Mouse (Mus musculus): Measurements from ENCODE around the gene Sdr39u1. TPM values are rescaled to one million over a fixed set of nuclear protein-coding genes. Genes with fewer than 3 reads are reported as not detected.

Gene Sdr39u1
- polyA plus RNA-seq, 1 experiment from 2014 or later: 163 TPM

DNA sequence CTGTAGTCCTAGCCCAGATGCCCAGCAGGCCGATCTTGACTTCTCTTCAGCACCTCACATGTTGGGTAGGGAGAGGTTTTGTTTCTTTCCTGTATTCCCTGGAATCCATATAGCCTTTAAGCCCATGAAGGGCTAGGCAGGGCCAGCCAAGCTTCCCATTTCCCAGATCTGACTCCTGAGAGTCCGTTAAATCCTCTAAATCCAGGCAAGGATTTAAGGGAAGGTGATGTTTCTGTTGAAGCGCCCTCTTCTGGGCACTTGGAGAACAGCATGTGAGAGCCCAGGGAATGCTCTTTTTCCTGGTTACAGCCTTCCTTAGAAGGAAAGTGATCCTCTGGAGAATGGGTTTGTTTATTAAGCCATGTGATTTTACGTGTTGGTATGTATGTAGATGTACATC is 33.1 kb downstream of the Sdr39u1 start:
- no peak for ATAC-seq (ENCODE audit: low read depth)
- H3K9ac ChIP-seq (replicated peaks; ENCODE audit: low read depth, low read length): no peak overlapping the region
- peaks cover 41% of the 10 kb centered on the region for H3K36me3 ChIP-seq (ENCODE audit: control insufficient read depth, insufficient read depth, low read length)
- WGBS: 45% methylated on average over 4 of the region's 4 CpGs
- H3K4me1 ChIP-seq (ENCODE audit: control insufficient read depth, insufficient read depth, low read length): peaks cover 5% of the 10 kb centered on the region; the same call in 1 of the 2 replicates
- H3K4me3 ChIP-seq (ENCODE audit: low read depth, low read length): no peak overlapping the region
- H3K9me3 ChIP-seq (ENCODE audit: control insufficient read depth, low read length): no peaks in the 10 kb centered on the region
- H3K27ac ChIP-seq (ENCODE audit: low read depth, low read length): no peak overlapping the region
- H3K4me2 ChIP-seq (ENCODE audit: low read depth, low read length): no peak overlapping the region
- H3K27me3 ChIP-seq (ENCODE audit: control insufficient read depth, insufficient read depth, low read length): no peaks in the 10 kb centered on the region

GRCm38 (mm10) chr14:55863773-55864172 is 36.3 kb downstream of the Sdr39u1 start:
- H3K9me3 ChIP-seq (ENCODE audit: control insufficient read depth, low read length): no peaks in the 10 kb centered on the region
- peaks cover 5% of the 10 kb centered on the region; the same call in 1 of the 2 replicates for H3K4me1 ChIP-seq (ENCODE audit: control insufficient read depth, insufficient read depth, low read length)
- no peaks in the 10 kb centered on the region for H3K27me3 ChIP-seq (ENCODE audit: control insufficient read depth, insufficient read depth, low read length)
- WGBS: 31% methylated on average over 7 of the region's 7 CpGs
- peak; percentile 65 for ATAC-seq (ENCODE audit: low read depth)
- H3K9ac ChIP-seq (replicated peaks; ENCODE audit: low read depth, low read length): no peak overlapping the region
- peaks cover 26% of the 10 kb centered on the region for H3K36me3 ChIP-seq (ENCODE audit: control insufficient read depth, insufficient read depth, low read length)
- H3K27ac ChIP-seq (ENCODE audit: low read depth, low read length): no peak overlapping the region
- H3K4me3 ChIP-seq (ENCODE audit: low read depth, low read length): no peak overlapping the region
- H3K4me2 ChIP-seq (ENCODE audit: low read depth, low read length): no peak overlapping the region

GRCm38 (mm10) chr14:55862970-55863369 is 37.1 kb downstream of the Sdr39u1 start:
- H3K27me3 ChIP-seq (ENCODE audit: control insufficient read depth, insufficient read depth, low read length): no peaks in the 10 kb centered on the region
- H3K4me1 ChIP-seq (ENCODE audit: control insufficient read depth, insufficient read depth, low read length): peaks cover 8% of the 10 kb centered on the region
- 96% methylated on average over 10 of the region's 10 CpGs for WGBS
- no peak for ATAC-seq (ENCODE audit: low read depth)
- H3K4me2 ChIP-seq (ENCODE audit: low read depth, low read length): no peak overlapping the region
- no peak overlapping the region for H3K27ac ChIP-seq (ENCODE audit: low read depth, low read length)
- H3K4me3 ChIP-seq (ENCODE audit: low read depth, low read length): no peak overlapping the region
- no peaks in the 10 kb centered on the region for H3K9me3 ChIP-seq (ENCODE audit: control insufficient read depth, low read length)
- peaks cover 18% of the 10 kb centered on the region; the same call in 1 of the 2 replicates for H3K36me3 ChIP-seq (ENCODE audit: control insufficient read depth, insufficient read depth, low read length)
- H3K9ac ChIP-seq (replicated peaks; ENCODE audit: low read depth, low read length): no peak overlapping the region

DNA sequence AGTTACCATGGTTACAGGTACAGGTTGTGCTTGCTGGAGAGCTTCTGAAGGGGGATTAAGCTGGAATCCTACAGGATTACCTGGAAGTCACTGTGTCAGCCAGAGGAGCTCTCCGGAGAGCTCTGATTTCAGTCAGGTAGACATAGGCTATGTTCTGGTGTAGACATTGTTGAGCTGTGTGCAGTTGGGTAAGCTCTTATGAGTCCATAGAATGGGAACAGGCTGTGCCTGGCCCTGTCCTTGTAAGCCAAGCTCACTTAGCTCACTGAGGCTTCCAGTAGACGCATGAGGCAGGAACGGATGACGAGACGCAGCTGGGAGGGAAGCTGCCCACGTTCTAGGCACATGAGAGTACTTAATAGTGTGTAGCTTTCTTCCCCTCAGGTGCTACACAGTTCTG is 37.9 kb downstream of the Sdr39u1 start:
- Histone ChIP-seq H3K4me1 (ENCODE audit: control insufficient read depth, insufficient read depth, low read length) (peaks cover 9% of the 10 kb centered on the region), H3K4me2 (ENCODE audit: low read depth, low read length) (no peak overlapping the region), H3K9me3 (ENCODE audit: control insufficient read depth, low read length) (no peaks in the 10 kb centered on the region), H3K36me3 (ENCODE audit: control insufficient read depth, insufficient read depth, low read length) (peaks cover 17% of the 10 kb centered on the region; the same call in 1 of the 2 replicates), H3K27me3 (ENCODE audit: control insufficient read depth, insufficient read depth, low read length) (no peaks in the 10 kb centered on the region), H3K27ac (ENCODE audit: low read depth, low read length) (no peak overlapping the region), H3K4me3 (ENCODE audit: low read depth, low read length) (no peak overlapping the region), H3K9ac (replicated peaks; ENCODE audit: low read depth, low read length) (no peak overlapping the region)
- 90% methylated on average over 6 of the region's 6 CpGs for WGBS
- no peak for ATAC-seq (ENCODE audit: low read depth)

DNA sequence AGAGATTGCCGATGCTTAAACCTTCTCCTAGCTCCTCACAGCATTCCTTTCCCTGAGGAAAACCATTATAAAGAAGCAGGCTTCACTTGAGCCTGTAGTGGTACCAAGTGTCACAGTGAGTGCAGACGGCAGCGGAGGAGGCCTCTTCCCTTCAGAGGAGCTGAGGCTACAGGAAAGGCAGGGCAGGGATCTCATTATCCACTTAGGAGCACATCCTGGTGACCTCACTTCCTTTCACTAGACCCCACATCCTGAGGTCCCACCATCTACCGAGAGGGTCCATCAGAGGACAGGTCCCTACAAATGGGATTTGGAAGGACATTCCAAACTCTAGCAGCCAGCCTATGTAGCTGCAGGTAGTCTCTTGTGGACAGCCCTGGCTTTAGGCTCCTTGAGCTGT is 42.5 kb downstream of the Sdr39u1 start:
- H3K4me2 ChIP-seq (ENCODE audit: low read depth, low read length): peak overlapping the region; percentile 23; the same call in 1 of the 2 replicates
- H3K36me3 ChIP-seq (ENCODE audit: control insufficient read depth, insufficient read depth, low read length): no peaks in the 10 kb centered on the region
- no peak overlapping the region; the same call in 1 of the 2 replicates for H3K4me3 ChIP-seq (ENCODE audit: low read depth, low read length)
- WGBS: 71% methylated on average over 4 of the region's 4 CpGs
- H3K27ac ChIP-seq (ENCODE audit: low read depth, low read length): no peak overlapping the region
- H3K27me3 ChIP-seq (ENCODE audit: control insufficient read depth, insufficient read depth, low read length): no peaks in the 10 kb centered on the region
- peaks cover 25% of the 10 kb centered on the region for H3K4me1 ChIP-seq (ENCODE audit: control insufficient read depth, insufficient read depth, low read length)
- no peak for ATAC-seq (ENCODE audit: low read depth)
- H3K9ac ChIP-seq (replicated peaks; ENCODE audit: low read depth, low read length): no peak overlapping the region
- no peaks in the 10 kb centered on the region for H3K9me3 ChIP-seq (ENCODE audit: control insufficient read depth, low read length)

GRCm38 (mm10) chr14:55855101-55855561 is 45.0 kb downstream of the Sdr39u1 start:
- WGBS: 3% methylated on average over 4 of the region's 4 CpGs
- peaks cover 25% of the 10 kb centered on the region for H3K4me1 ChIP-seq (ENCODE audit: control insufficient read depth, insufficient read depth, low read length)
- peak; percentile 18; the same call in 1 of the 2 replicates for ATAC-seq (ENCODE audit: low read depth)

DNA sequence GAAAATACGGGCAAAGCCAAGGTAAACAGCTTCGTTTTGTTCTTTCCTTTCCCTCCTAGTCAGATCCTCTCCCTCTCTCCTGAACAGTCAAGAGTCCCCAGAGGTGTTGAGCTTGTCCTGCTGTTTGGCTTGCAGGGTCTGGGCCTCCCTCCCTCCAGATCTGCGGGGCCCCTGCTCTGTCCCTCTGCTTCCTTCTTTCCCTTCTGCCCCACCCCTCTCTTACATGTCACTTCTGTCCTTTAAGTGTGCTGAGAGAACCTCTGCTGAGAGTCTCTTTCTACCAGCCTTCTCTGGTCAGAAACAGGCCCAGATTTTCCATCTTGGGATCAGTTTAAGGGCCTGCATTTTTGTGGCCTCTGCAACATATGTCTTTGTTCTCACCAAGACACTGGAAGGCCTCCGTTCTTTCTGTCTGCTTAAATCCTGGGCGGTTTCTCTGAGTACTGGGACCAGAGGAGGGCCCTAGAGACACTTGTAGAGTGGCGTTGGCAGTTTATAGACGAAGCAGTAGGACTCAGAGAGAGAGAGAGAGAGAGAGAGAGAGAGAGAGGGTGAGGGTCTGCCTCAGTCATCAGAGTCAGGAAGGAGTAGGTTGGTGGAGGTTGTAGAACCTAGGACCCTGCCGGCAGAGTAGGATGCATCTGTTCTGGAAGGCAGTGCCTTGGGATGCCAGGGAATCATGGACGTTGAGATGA is 45.5 kb downstream of the Sdr39u1 start:
- H3K9me3 ChIP-seq (ENCODE audit: control insufficient read depth, low read length): no peaks in the 10 kb centered on the region
- H3K4me1 ChIP-seq (ENCODE audit: control insufficient read depth, insufficient read depth, low read length): peaks cover 25% of the 10 kb centered on the region

More at GRCm38 (mm10) chr14:55855101-55855561, 45.0 kb downstream of the Sdr39u1 start:
- peak overlapping the region; percentile 61 for H3K9ac ChIP-seq (replicated peaks; ENCODE audit: low read depth, low read length)
- H3K9me3 ChIP-seq (ENCODE audit: control insufficient read depth, low read length): no peaks in the 10 kb centered on the region
- H3K4me3 ChIP-seq (ENCODE audit: low read depth, low read length): peak overlapping the region; percentile 57
- peak overlapping the region; percentile 78 for H3K27ac ChIP-seq (ENCODE audit: low read depth, low read length)
- no peaks in the 10 kb centered on the region for H3K27me3 ChIP-seq (ENCODE audit: control insufficient read depth, insufficient read depth, low read length)
- H3K4me2 ChIP-seq (ENCODE audit: low read depth, low read length): peak overlapping the region; percentile 89
- no peaks in the 10 kb centered on the region for H3K36me3 ChIP-seq (ENCODE audit: control insufficient read depth, insufficient read depth, low read length)

GRCm38 (mm10) chr14:55853621-55854285 is 46.3 kb downstream of the Sdr39u1 start, which contains the start of gene Nynrin:
Gene Nynrin, plus strand, starts transcription at chr14:55854010.
- H3K4me1 ChIP-seq (ENCODE audit: control insufficient read depth, insufficient read depth, low read length): peaks cover 25% of the 10 kb centered on the region
- under 1% methylated on average over 32 of the region's 33 CpGs for WGBS

More for the DNA sequence above, 45.5 kb downstream of the Sdr39u1 start:
- Histone ChIP-seq H3K36me3 (ENCODE audit: control insufficient read depth, insufficient read depth, low read length) (no peaks in the 10 kb centered on the region), H3K4me3 (ENCODE audit: low read depth, low read length) (peak overlapping the region; percentile 57), H3K27ac (ENCODE audit: low read depth, low read length) (peak overlapping the region; percentile 78), H3K27me3 (ENCODE audit: control insufficient read depth, insufficient read depth, low read length) (no peaks in the 10 kb centered on the region), H3K9ac (replicated peaks; ENCODE audit: low read depth, low read length) (peak overlapping the region; percentile 61), H3K4me2 (ENCODE audit: low read depth, low read length) (peak overlapping the region; percentile 89)
- WGBS: 2% methylated on average over 9 of the region's 9 CpGs
- ATAC-seq (ENCODE audit: low read depth): peak; percentile 32; the same call in 1 of the 2 replicates

More at GRCm38 (mm10) chr14:55853621-55854285, 46.3 kb downstream of the Sdr39u1 start, which contains the start of gene Nynrin:
- peak within 1 kb of the TSS; percentile 78 for H3K27ac ChIP-seq (ENCODE audit: low read depth, low read length)
- H3K9me3 ChIP-seq (ENCODE audit: control insufficient read depth, low read length): no peaks in the 10 kb centered on the region
- H3K4me2 ChIP-seq (ENCODE audit: low read depth, low read length): peak within 1 kb of the TSS; percentile 89
- H3K4me3 ChIP-seq (ENCODE audit: low read depth, low read length): peak within 1 kb of the TSS; percentile 57
- no peaks in the 10 kb centered on the region for H3K36me3 ChIP-seq (ENCODE audit: control insufficient read depth, insufficient read depth, low read length)
- no peaks in the 10 kb centered on the region for H3K27me3 ChIP-seq (ENCODE audit: control insufficient read depth, insufficient read depth, low read length)
- peak; percentile 86 for ATAC-seq (ENCODE audit: low read depth)
- H3K9ac ChIP-seq (replicated peaks; ENCODE audit: low read depth, low read length): peak within 1 kb of the TSS; percentile 61

Data from neural tube, embryonic 14.5 days (tissue).